Mouse (Mus musculus) embryonic facial prominence, embryonic 13.5 days (tissue): ENCODE data around the gene Ivns1abp. TPM values are rescaled to one million over a fixed set of nuclear protein-coding genes. Genes with fewer than 3 reads are reported as not detected.
"Not testable (repeated sequence)": the region's sequence is repeated elsewhere in the genome, so short reads cannot be mapped to it uniquely, and the experiment has no call there.

Experiments used
- ATAC-seq: fragments of 200-750 bp; cut with Nextera tagmentation; 2 replicates; pipeline ENCODE4 v1.8.0; 2017; ENCODE audit warnings: low read depth; ENCODE audit not compliant: insufficient number of reproducible peaks, insufficient read depth, low FRiP score, low TSS enrichment
- H3K27ac ChIP-seq: fragments of 300-500 bp; sonication (generic); 2 replicates; pipeline ENCODE4 v1.5.1; 2015; ENCODE audit warnings: moderate library complexity, mild to moderate bottlenecking, inconsistent platforms
- H3K27me3 ChIP-seq: fragments of 300-500 bp; sonication (generic); 2 replicates; pipeline ENCODE4 v1.6.1; 2015; ENCODE audit warnings: mild to moderate bottlenecking, inconsistent platforms
- H3K36me3 ChIP-seq: fragments of 300-500 bp; sonication (generic); 2 replicates; pipeline ENCODE4 v1.6.1; 2015; ENCODE audit warnings: mild to moderate bottlenecking, inconsistent platforms
- H3K4me1 ChIP-seq: fragments of 300-500 bp; sonication (generic); 2 replicates; pipeline ENCODE4 v1.6.1; 2015; ENCODE audit warnings: inconsistent platforms
- H3K4me2 ChIP-seq: fragments of 300-500 bp; sonication (generic); 2 replicates; pipeline ENCODE4 v1.6.1; 2015; ENCODE audit warnings: moderate library complexity, mild to moderate bottlenecking, inconsistent platforms
- H3K4me3 ChIP-seq: fragments of 300-500 bp; sonication (generic); 2 replicates; pipeline ENCODE4 v1.5.1; 2015; ENCODE audit warnings: mild to moderate bottlenecking, inconsistent platforms
- H3K9ac ChIP-seq: fragments of 300-500 bp; sonication (generic); 2 replicates; pipeline ENCODE4 v1.6.1; 2015; ENCODE audit warnings: mild to moderate bottlenecking, inconsistent platforms
- H3K9me3 ChIP-seq: fragments of 300-500 bp; sonication (generic); 2 replicates; pipeline ENCODE4 v1.6.1; 2016; ENCODE audit warnings: inconsistent platforms
- WGBS: fragments of 180-500 bp; shearing (Covaris S2); methylation state at CpG from one replicate; pipeline ENCODE4 v1.1.7; 2015; ENCODE audit warnings: mixed read lengths; 5-methylcytosine and 5-hydroxymethylcytosine counted together
- polyA plus RNA-seq: library from polyadenylated mRNA; unstranded; fragments of >200 nt; fragmentation: Nextera tagmentation; extraction: Ambion mirVana; gene quantifications from 2 replicates; pipeline ENCODE4 v1.2.1, GENCODE M21; 2015

Gene Ivns1abp
- polyA plus RNA-seq, 1 experiment from 2014 or later: 411 TPM

DNA sequence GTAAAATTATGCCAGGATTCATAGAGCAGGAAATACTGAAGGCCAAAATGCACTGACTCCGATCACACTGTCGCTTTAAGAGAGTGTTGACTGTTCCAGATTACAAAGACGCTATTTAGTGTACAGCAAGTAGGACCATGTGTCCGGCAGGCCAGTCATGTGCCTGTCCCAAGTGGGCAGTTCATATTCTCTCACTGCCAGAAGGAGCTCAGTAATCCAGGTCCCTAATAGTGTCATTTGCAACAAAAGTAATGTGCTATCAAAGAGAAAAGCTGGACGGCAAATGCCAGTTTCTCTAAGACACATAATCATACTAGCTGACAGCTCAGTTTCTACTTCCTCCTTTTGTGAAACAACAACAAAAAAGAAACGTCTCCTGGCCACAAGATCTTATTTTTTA is 1.3 kb upstream of the Ivns1abp start:
- no peak overlapping the region for H3K27ac ChIP-seq
- ATAC-seq: no peak
- 18% methylated on average over 6 of the region's 6 CpGs for WGBS
- no peaks in the 10 kb centered on the region for H3K36me3 ChIP-seq
- H3K4me3 ChIP-seq: peak overlapping the region; percentile 85
- H3K9me3 ChIP-seq: no peaks in the 10 kb centered on the region
- no peaks in the 10 kb centered on the region for H3K27me3 ChIP-seq
- 0 out of 2 replicates have a peak overlapping the region, but pooled peaks have one; percentile 47 for H3K9ac ChIP-seq
- peak overlapping the region; percentile 82 for H3K4me2 ChIP-seq
- H3K4me1 ChIP-seq: peaks cover 39% of the 10 kb centered on the region

DNA sequence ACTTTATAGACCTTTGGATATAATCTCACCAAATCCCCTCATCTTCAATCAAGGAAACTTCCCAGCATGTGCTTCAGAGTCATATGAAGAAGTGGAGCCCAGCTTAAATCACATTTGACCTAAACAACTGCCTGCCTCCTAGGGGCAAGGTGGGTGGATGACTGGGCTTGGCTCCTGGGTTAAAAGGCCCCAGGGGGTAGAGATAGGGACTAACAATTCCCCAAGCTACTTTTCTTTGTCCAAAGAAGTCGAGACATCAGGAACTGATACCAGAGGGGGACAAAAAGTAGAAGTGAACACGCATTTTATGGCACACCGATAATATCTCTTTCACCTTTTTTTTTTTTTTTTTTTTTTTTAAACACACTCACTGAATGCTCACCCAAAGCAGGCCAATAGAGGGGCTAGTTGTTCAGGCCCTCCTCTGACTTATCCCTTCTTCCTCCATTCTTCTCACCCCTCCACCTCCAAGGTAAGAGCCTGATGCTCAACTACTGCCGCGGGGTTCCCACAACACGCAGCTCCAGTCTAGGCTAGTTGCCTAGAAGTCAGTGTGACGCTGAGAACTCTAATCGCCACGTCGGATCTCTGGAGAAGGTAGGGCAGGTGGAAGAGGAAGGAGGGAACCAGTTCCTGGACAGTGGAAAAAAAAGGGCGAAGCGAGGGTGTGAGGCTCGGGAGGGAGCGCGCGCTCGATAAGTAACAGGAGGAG is 550 bp upstream of the Ivns1abp start:
- peaks cover 37% of the 10 kb centered on the region for H3K4me1 ChIP-seq
- H3K9me3 ChIP-seq: no peaks in the 10 kb centered on the region
- H3K4me2 ChIP-seq: peak overlapping the region; percentile 82
- 1% methylated on average over 17 of the region's 17 CpGs for WGBS
- no peak; the same call in 1 of the 2 replicates for ATAC-seq
- peak overlapping the region; percentile 85 for H3K4me3 ChIP-seq
- H3K36me3 ChIP-seq: no peaks in the 10 kb centered on the region
- no peaks in the 10 kb centered on the region for H3K27me3 ChIP-seq
- H3K27ac ChIP-seq: peak overlapping the region; percentile 96
- peak overlapping the region; percentile 68 for H3K9ac ChIP-seq

DNA sequence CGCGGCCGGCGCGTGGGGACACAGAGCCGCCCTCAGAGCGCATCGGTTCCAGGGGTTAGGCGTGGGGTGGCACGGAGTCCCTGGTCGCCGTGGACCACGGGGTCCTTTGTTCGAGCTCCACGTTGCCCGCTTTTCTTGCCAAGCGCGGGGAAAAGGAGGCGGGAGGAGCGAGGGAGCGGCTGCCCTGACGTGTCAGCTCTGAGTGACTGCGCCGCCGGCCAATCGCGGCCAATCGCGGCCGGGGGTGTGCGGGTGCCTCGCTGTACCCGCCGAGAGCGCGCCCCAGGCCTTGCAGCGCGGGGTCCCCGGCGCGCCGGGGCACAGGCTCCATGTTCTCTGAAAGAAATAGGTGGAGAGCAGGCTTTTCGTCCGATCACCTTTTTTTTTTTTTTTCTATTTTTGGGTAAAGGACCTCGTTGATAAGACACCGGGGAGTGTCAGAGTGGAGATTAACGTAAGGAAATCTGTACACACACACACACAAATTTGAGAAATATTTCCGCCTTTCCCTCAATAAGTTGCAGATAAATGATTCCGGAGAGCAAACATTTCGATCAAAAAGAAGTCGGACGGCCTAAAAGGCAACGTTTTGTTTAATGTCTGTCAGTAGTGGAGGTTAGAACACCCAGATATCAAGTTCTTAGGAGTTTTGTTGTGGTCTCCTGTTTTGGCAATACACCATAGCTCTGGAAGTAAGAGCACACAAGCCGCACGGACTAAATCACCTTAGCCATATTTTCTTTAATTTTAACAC is 1.0 kb downstream of the Ivns1abp start:
- Histone ChIP-seq H3K4me1 (peaks cover 42% of the 10 kb centered on the region), H3K9ac (peak overlapping the region; percentile 96), H3K27ac (peak overlapping the region; percentile 96), H3K27me3 (no peaks in the 10 kb centered on the region), H3K4me3 (peak overlapping the region; percentile 85), H3K36me3 (peaks cover 3% of the 10 kb centered on the region; the same call in 1 of the 2 replicates), H3K9me3 (no peaks in the 10 kb centered on the region), H3K4me2 (peak overlapping the region; percentile 82)
- ATAC-seq: peak; percentile 85
- WGBS: 1% methylated on average over 55 of the region's 55 CpGs

DNA sequence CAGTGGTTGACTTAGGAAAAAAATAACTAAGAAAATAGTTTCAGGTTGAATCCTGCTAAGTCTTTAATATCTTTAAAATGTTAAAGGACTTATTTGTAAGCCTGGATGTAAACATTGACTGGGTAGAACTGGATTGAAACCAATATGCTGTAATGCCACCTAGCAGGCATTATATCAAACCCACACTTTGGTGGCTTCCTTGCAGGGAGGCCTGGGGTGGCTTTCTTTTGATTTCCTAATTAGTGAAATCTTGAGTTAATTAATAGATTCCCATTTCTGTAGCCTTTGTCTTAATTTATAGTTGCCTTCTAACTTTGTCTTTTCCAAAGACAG is 1.6 kb downstream of the Ivns1abp start:
- no peaks in the 10 kb centered on the region for H3K27me3 ChIP-seq
- H3K27ac ChIP-seq: peak overlapping the region; percentile 96
- H3K4me3 ChIP-seq: peak overlapping the region; percentile 85
- peaks cover 7% of the 10 kb centered on the region; the same call in 1 of the 2 replicates for H3K36me3 ChIP-seq
- ATAC-seq: no peak
- H3K9ac ChIP-seq: peak overlapping the region; percentile 96
- peaks cover 45% of the 10 kb centered on the region for H3K4me1 ChIP-seq
- no peaks in the 10 kb centered on the region for H3K9me3 ChIP-seq
- H3K4me2 ChIP-seq: peak overlapping the region; percentile 82

DNA sequence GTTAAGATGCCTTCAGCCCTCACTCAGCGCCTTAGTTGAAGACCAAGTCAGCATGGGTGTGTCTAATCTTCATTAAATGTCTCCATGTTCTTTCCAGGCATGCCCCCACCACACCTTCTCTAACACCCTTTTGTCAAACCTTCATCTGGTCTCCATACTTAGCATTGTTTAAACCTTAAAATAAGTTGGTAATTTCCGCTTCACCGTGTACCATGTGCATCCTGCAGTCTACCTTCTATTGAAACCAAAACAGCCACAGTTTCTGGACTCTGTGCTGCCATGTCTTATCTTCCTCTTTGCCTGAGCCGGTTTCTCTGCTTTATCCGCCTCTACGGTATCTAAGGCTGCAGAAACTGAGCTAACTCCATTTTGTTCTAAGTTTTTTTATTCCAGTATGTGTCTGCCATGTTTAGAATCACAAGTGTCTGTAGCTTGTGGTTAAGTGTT is 2.4 kb downstream of the Ivns1abp start:
- Histone ChIP-seq H3K9ac (peak overlapping the region; percentile 54), H3K4me2 (peak overlapping the region; percentile 82), H3K36me3 (peaks cover 15% of the 10 kb centered on the region), H3K27me3 (no peaks in the 10 kb centered on the region), H3K27ac (peak overlapping the region; percentile 34; the same call in 1 of the 2 replicates), H3K9me3 (no peaks in the 10 kb centered on the region), H3K4me3 (peak overlapping the region; percentile 85), H3K4me1 (peaks cover 39% of the 10 kb centered on the region)
- WGBS: 23% methylated on average over 6 of the region's 6 CpGs
- ATAC-seq: no peak

DNA sequence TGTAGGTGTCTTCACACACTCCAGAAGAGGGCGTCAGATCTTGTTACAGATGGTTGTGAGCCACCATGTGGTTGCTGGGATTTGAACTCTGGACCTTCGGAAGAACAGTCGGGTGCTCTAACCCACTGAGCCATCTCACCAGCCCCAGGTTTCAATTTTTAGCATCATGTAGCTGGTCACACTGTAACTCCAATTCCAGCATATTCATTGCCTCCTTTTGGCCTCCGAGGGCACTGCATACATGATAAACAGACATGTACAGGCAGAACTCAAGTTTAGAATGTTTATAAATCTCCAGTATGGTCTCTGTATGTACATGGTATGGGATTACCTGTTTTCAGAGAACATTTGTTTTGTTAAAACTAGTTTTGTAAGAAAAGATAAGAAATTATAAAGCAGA is 4.0 kb downstream of the Ivns1abp start:
- 71% methylated on average over 4 of the region's 4 CpGs for WGBS
- peak overlapping the region; percentile 43 for H3K4me2 ChIP-seq
- H3K36me3 ChIP-seq: peaks cover 31% of the 10 kb centered on the region
- not testable (repeated sequence) for H3K9ac ChIP-seq, H3K4me3 ChIP-seq, H3K27ac ChIP-seq, H3K9me3 ChIP-seq, ATAC-seq, H3K27me3 ChIP-seq
- H3K4me1 ChIP-seq: peaks cover 30% of the 10 kb centered on the region

DNA sequence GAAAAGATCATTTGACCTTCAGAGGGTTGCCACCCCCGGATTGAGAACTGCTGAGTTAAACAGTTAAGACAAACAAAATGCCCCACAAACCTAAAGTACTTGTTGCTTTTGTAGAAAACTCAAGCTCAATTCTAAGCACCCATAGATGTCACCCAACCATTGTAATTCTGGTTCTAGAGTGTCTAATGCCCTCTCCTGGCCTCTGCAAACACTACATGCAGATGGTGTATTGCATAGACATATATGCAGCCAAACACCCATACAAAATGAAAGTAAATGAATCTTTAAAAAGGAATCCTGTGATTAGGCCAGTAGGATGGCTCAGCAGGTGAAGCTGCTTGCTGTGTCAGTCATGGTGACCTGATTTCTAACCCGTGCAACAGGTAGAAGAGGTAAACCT is 8.6 kb downstream of the Ivns1abp start:
- no peak overlapping the region for H3K4me3 ChIP-seq
- H3K27me3 ChIP-seq: no peaks in the 10 kb centered on the region
- peaks cover 16% of the 10 kb centered on the region for H3K4me1 ChIP-seq
- H3K9ac ChIP-seq: no peak overlapping the region
- 93% methylated on average over 2 of the region's 2 CpGs for WGBS
- H3K27ac ChIP-seq: no peak overlapping the region
- H3K36me3 ChIP-seq: peaks cover 73% of the 10 kb centered on the region
- no peak overlapping the region for H3K4me2 ChIP-seq
- no peaks in the 10 kb centered on the region for H3K9me3 ChIP-seq
- ATAC-seq: no peak

DNA sequence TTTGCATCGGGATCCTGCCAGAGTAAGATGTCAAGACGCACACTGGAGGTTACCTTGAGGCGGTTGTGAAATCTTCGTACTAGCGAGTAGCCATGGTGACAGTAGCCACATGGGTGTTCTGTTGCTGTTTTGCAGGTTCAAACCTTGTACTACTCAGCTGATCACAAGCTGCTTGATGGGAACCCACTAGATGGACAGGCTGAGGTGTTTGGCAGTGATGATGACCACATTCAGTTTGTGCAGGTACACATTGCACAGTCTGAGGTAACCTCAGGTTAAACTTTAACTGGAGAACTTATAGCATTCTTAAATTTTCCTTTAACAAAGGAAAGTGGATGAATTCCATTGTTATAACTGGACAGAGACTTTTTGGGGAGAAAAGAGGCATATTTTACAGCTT is 11.7 kb downstream of the Ivns1abp start:
- Histone ChIP-seq H3K9ac (no peak overlapping the region), H3K4me1 (no peaks in the 10 kb centered on the region), H3K4me2 (no peak overlapping the region), H3K27me3 (no peaks in the 10 kb centered on the region), H3K9me3 (no peaks in the 10 kb centered on the region), H3K4me3 (no peak overlapping the region), H3K36me3 (peaks cover 96% of the 10 kb centered on the region), H3K27ac (no peak overlapping the region)
- 89% methylated on average over 5 of the region's 5 CpGs for WGBS
- no peak for ATAC-seq

DNA sequence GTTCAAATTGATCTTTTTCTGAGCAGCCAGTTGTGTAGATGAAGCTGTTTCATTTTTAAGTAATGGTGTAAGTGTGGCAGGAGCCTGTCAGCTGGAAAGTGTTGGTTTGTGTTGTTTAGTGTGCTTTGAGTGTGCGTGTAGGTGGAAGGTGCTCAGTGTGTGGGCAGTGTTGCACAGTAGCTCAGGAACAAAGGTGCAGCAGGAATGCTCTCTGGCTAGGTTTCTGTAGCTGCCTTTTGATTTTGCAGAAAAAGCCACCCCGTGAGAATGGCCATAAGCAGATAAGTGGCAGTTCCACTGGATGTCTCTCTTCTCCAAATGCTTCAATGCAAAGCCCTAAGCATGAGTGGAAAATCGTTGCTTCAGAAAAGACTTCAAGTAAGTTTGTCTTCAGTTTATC is 15.1 kb downstream of the Ivns1abp start:
- H3K27ac ChIP-seq: no peak overlapping the region
- no peaks in the 10 kb centered on the region for H3K27me3 ChIP-seq
- no peaks in the 10 kb centered on the region for H3K9me3 ChIP-seq
- no peak overlapping the region for H3K4me3 ChIP-seq
- ATAC-seq: no peak
- WGBS: 90% methylated on average over 3 of the region's 3 CpGs
- no peak overlapping the region for H3K4me2 ChIP-seq
- H3K36me3 ChIP-seq: peaks cover 94% of the 10 kb centered on the region
- H3K9ac ChIP-seq: no peak overlapping the region
- no peaks in the 10 kb centered on the region for H3K4me1 ChIP-seq

DNA sequence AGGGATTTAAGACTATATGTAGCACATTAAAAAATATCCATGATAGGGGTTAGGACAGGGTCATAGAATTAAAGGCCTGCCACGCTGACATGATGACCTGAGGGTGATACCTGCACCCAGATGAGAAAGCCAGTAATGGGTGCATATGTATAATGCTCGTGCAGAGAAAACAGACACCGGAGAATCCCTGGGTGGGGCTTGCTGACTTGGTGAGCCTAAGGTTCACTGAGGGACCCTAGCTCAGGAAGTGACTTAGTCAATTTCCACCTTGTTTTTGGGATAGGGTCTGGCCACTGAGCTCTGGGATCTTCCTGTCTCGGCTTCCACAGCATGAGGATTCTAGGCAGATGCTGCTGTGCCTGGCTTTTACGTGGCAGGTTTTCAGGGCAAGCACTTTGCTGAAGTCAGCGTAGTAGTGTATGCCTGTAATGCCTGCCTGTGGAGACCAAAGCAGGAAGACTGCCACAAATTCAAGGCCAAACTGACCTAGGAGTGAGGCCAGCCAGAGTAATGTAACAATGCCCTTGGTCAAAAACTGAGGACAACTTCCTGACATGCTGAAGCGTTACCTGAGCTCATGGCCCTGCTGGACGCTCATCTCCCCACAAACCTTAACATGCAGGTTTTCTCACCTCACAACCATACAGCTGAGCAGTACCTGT is 22.8 kb downstream of the Ivns1abp start:
- Histone ChIP-seq H3K4me2 (no peak overlapping the region), H3K9me3 (no peaks in the 10 kb centered on the region), H3K4me1 (no peaks in the 10 kb centered on the region), H3K36me3 (peaks cover 84% of the 10 kb centered on the region), H3K9ac (no peak overlapping the region), H3K4me3 (no peak overlapping the region), H3K27me3 (no peaks in the 10 kb centered on the region), H3K27ac (no peak overlapping the region)
- ATAC-seq: no peak
- 82% methylated on average over 8 of the region's 8 CpGs for WGBS

DNA sequence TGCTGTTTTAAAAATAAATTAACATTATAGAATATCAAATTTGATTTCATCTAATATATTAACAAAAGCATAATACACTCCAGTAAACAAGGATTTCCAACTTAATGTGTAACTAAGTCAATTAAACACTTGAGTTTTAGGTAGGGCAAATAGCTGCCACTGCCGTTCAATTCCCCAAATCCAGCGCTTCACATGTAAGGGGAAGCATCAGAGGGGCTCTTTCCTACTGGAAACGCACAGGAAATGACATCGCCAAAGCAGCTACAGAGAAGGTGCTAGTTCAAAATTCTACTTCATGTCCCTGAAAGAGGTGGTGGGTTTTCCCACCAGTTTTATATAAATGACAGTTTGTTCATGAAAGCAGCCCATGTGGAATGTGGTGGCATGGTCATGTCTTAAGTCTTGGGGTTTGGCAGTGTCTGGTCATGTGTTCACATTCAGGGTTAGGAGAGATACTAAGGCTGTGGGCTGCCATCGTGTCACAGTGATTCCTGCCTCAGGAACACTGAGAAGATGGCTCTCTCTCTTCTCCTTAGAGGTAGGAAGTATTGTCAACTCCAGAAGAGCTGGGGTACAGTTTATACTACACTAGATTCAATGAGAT is 23.5 kb downstream of the Ivns1abp start:
- no peak for ATAC-seq
- H3K27me3 ChIP-seq: no peaks in the 10 kb centered on the region
- H3K36me3 ChIP-seq: peaks cover 77% of the 10 kb centered on the region
- H3K4me2 ChIP-seq: no peak overlapping the region
- H3K4me3 ChIP-seq: no peak overlapping the region
- H3K4me1 ChIP-seq: no peaks in the 10 kb centered on the region
- 90% methylated on average over 5 of the region's 5 CpGs for WGBS
- H3K27ac ChIP-seq: no peak overlapping the region
- H3K9ac ChIP-seq: no peak overlapping the region
- no peaks in the 10 kb centered on the region for H3K9me3 ChIP-seq
